Mouse (Mus musculus) liver, embryonic 13.5 days (tissue): ENCODE data around the gene Arsj. TPM values are rescaled to one million over a fixed set of nuclear protein-coding genes. Genes with fewer than 3 reads are reported as not detected.

ENCODE experiments used
- ATAC-seq: fragments of 200-750 bp; cut with Nextera tagmentation; 2 replicates; pipeline ENCODE4 v1.8.0; 2017; ENCODE audit warnings: low read depth, mild to moderate bottlenecking, moderate number of reproducible peaks, moderate library complexity
- DNase-seq: peaks from one replicate; pipeline ENCODE4 v3.0.0; 2022
- H3K27ac ChIP-seq: fragments of 300-500 bp; sonication (generic); 2 replicates; pipeline ENCODE4 v1.5.1; 2015; ENCODE audit warnings: moderate library complexity, mild to moderate bottlenecking, inconsistent platforms
- H3K27me3 ChIP-seq: fragments of 300-500 bp; sonication (generic); 2 replicates; pipeline ENCODE4 v1.6.1; 2015; ENCODE audit warnings: mild to moderate bottlenecking, inconsistent platforms
- H3K36me3 ChIP-seq: fragments of 300-500 bp; sonication (generic); 2 replicates; pipeline ENCODE4 v1.6.1; 2015; ENCODE audit warnings: mild to moderate bottlenecking, inconsistent platforms
- H3K4me1 ChIP-seq: fragments of 300-500 bp; sonication (generic); replicated peaks from 2 replicates; pipeline ENCODE4 v1.6.1; 2015; ENCODE audit warnings: inconsistent platforms
- H3K4me2 ChIP-seq: fragments of 300-500 bp; sonication (generic); 2 replicates; pipeline ENCODE4 v1.6.1; 2015; ENCODE audit warnings: inconsistent platforms, mild to moderate bottlenecking, moderate library complexity
- H3K4me3 ChIP-seq: fragments of 300-500 bp; sonication (generic); replicated peaks from 2 replicates; pipeline ENCODE4 v1.5.1; 2015; ENCODE audit warnings: mild to moderate bottlenecking, inconsistent platforms
- H3K9ac ChIP-seq: fragments of 300-500 bp; sonication (generic); 2 replicates; pipeline ENCODE4 v1.6.1; 2015; ENCODE audit warnings: mild to moderate bottlenecking, inconsistent platforms
- H3K9me3 ChIP-seq: fragments of 300-500 bp; sonication (generic); replicated peaks from 2 replicates; pipeline ENCODE4 v1.6.1; 2016; ENCODE audit warnings: inconsistent platforms
- WGBS: fragments of 180-500 bp; shearing (Covaris S2); methylation state at CpG from one replicate; pipeline ENCODE4 v1.1.7; 2015; ENCODE audit not compliant: insufficient replicate concordance; 5-methylcytosine and 5-hydroxymethylcytosine counted together
- polyA plus RNA-seq: library from polyadenylated mRNA; unstranded; fragments of >200 nt; fragmentation: Nextera tagmentation; extraction: Ambion mirVana; gene quantifications from 2 replicates; pipeline ENCODE4 v1.2.1, GENCODE M21; 2015

Gene Arsj
- polyA plus RNA-seq, 1 experiment from 2014 or later = not detected

DNA sequence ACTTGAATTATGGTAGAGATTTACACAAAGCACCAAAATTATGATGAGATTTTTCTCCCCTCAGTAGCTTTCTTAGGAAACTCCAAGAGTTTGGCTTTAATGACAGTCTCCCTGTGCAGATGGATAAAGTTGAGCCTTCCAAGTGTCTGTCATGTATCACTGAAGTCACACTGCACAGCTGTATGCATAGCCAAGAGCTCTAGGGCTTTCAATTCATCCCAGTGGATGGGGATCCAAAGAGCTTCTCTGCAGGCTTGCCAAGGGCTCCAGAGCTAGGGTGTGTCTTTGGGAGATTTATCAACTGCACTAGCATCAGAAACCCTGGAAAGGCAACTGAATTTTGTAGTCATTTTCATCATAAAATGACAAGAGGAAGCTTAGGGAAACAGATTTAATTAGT is 7.1 kb downstream of the Arsj start:
- Histone ChIP-seq H3K4me2 (no peak overlapping the region), H3K36me3 (no peaks in the 10 kb centered on the region), H3K27me3 (no peaks in the 10 kb centered on the region), H3K4me1 (no peaks in the 10 kb centered on the region), H3K9me3 (no peaks in the 10 kb centered on the region), H3K4me3 (no peak overlapping the region), H3K9ac (no peak overlapping the region), H3K27ac (no peak overlapping the region)
- DNase-seq (no peak), ATAC-seq (no peak)

DNA sequence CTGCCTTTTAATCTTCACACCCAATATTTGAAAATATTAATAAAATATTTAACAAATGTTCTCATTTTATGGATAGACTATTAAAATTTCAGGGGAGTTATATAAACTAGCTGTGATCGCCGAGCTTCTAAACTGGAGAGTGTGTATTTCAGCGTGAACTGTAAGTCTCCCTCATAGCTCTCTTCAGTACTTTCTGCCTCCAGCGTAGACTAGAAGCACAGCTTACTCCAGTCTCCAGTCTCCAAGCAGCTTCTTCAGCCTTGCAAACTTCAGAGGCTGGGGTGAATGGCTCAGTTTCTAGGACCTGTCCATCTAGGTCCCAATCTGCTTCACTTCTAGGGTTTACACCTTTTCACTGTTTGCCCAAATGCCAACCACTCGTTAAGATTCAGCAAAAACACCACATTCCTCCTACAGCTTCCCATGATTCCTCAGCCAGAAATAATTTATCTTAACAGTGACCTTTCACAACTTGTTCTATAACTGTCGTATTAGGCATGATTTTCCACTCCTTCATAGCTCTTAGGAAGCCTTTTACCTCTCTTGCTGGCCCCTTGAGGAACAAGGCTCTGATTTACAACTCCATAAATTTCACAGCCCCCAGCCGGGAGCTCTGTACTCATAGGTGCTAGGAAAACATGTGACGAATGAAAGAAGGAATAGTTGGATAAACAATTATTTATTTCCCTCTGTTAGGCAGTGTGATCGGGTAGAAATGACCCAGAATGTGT is 9.5 kb downstream of the Arsj start:
- no peak overlapping the region for H3K9ac ChIP-seq
- 60% methylated on average over 9 of the region's 9 CpGs for WGBS
- H3K36me3 ChIP-seq = no peaks in the 10 kb centered on the region
- ATAC-seq (no peak), DNase-seq (no peak)
- no peaks in the 10 kb centered on the region for H3K9me3 ChIP-seq
- no peak overlapping the region for H3K4me3 ChIP-seq
- no peaks in the 10 kb centered on the region for H3K4me1 ChIP-seq
- H3K27ac ChIP-seq = no peak overlapping the region
- H3K4me2 ChIP-seq = no peak overlapping the region
- no peaks in the 10 kb centered on the region for H3K27me3 ChIP-seq

DNA sequence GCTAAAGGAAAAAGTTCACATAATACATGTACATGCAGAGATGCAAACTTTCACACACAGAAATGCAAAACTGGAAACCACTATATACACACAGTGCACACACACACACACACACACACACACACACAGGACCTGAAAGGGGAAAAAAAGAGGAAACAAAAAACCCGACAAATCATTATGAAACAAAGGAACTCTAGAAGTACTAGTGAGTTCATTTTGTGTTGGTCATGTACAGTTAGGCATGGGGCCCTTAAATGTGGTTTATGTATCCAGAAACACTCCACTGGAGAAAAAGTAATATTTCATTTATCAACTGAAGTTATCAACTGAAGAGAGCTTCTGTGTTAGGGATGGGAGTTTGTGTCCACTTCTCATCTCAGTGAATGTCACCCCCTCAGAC is 10.2 kb downstream of the Arsj start:
- Histone ChIP-seq H3K4me3 (no peak overlapping the region), H3K4me2 (no peak overlapping the region), H3K4me1 (no peaks in the 10 kb centered on the region), H3K9ac (no peak overlapping the region), H3K36me3 (no peaks in the 10 kb centered on the region), H3K27ac (no peak overlapping the region), H3K9me3 (no peaks in the 10 kb centered on the region), H3K27me3 (no peaks in the 10 kb centered on the region)
- DNase-seq (no peak), ATAC-seq (no peak)
- WGBS = 26% methylated on average over 1 of the region's 1 CpGs

DNA sequence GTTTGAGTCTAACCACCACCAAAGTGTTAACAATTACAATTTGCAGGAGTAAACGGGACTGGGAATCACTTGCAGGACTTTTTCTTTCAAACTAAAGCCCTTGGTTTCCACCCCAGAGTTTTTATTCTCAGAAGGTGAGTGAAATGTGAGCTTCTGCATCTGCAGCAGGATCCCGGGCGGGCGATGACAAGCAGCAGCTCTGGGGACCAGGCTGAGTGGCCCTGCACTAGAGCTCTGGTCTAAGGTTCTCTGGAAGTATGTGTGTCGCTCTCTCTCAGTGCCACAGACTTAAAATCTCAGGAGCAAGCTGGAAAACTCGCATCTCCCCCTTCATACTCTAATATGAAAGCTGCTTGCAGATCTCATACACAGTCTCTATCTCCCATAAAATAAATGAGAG is 15.8 kb downstream of the Arsj start:
- Histone ChIP-seq H3K27ac (no peak overlapping the region), H3K9me3 (no peaks in the 10 kb centered on the region), H3K27me3 (no peaks in the 10 kb centered on the region), H3K4me1 (no peaks in the 10 kb centered on the region), H3K4me3 (no peak overlapping the region), H3K9ac (no peak overlapping the region), H3K4me2 (no peak overlapping the region), H3K36me3 (no peaks in the 10 kb centered on the region)
- 54% methylated on average over 6 of the region's 6 CpGs for WGBS
- DNase-seq (no peak), ATAC-seq (no peak)

DNA sequence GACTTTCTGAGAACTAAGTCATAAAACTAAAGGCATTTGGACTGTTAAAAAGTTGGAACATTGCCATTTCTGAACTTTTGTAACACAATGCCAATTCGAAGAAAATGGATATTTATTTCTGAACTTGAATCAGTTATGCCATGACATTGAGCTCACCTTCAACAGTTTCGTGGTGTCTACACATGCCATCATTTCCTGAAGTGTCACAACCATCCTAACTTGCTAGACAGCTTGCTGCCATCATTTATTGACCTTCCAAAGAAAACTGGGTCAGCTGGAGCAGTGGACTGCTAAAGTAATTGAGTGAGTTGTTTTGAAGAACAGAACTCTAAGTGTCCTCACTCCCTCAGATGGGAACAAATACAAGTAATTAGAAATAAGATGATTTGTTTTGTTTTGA is 16.2 kb downstream of the Arsj start:
- Histone ChIP-seq H3K27ac (no peak overlapping the region), H3K36me3 (no peaks in the 10 kb centered on the region), H3K4me2 (no peak overlapping the region), H3K4me1 (no peaks in the 10 kb centered on the region), H3K9me3 (no peaks in the 10 kb centered on the region), H3K27me3 (no peaks in the 10 kb centered on the region), H3K4me3 (no peak overlapping the region), H3K9ac (no peak overlapping the region)
- WGBS = 33% methylated on average over 2 of the region's 2 CpGs
- no peak for ATAC-seq
- DNase-seq = no peak

DNA sequence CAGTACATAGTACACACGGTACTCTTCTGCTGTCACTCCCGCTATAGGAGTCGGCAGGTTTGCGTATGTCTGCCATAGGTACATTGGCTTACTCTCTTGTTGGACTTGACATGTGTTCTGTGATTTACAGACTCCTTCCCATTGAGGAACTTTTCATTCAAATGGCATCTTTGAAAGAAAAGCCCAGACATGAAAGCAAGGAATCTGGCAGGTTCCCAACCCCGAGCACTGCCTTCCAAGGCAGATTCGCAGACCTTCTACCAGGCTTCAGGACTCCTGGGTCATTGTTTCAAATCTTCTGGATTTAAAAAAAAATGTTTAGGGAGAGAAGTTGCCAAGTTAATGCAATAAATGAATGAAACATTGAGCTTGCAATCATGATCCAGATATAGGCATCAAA is 19.8 kb downstream of the Arsj start:
- no peak for ATAC-seq
- Histone ChIP-seq H3K9me3 (no peaks in the 10 kb centered on the region), H3K9ac (no peak overlapping the region), H3K4me1 (no peaks in the 10 kb centered on the region), H3K4me3 (no peak overlapping the region), H3K27me3 (no peaks in the 10 kb centered on the region), H3K36me3 (no peaks in the 10 kb centered on the region), H3K4me2 (no peak overlapping the region), H3K27ac (no peak overlapping the region)
- DNase-seq = no peak
- WGBS = 84% methylated on average over 6 of the region's 6 CpGs

DNA sequence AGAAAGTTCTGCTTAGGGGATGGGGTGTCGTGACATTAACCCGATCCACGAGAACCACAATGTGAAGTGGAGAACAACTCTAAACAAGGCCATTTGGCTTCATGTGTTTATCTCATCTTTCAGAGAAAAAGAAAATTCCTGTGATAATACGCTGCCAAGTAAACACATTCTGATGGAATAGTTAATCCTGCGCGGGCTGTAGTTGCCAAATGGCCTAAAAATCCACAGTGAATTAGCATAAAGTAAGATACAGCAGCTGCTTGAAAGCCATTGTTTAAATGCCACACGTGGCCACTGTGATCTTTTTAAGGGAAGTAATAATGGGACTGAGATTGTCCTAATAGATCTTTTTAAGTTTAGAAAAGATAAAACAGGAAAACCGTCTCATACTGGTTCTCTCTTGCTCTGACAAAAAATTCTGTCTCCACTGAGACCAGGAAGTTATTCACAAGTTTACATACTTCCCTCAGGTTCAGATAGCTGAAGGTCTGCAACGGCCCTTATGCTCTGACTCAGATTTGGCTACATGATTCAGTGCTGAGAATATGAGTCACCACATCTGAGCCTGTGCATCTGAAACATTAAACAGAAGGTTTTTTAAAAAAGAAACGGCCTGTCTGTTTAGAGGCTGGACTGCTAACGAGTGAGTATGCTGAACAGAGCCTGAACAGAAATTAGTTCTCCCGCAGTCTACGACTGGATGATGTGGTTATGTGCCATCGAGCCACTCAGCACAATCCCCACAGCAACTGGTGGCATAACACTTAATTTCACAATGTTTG is 21.4 kb downstream of the Arsj start:
- WGBS = 58% methylated on average over 14 of the region's 14 CpGs
- DNase-seq (no peak), ATAC-seq (no peak)
- Histone ChIP-seq H3K9me3 (no peaks in the 10 kb centered on the region), H3K4me3 (no peak overlapping the region), H3K27me3 (no peaks in the 10 kb centered on the region), H3K36me3 (no peaks in the 10 kb centered on the region), H3K4me2 (no peak overlapping the region), H3K27ac (no peak overlapping the region), H3K4me1 (no peaks in the 10 kb centered on the region), H3K9ac (no peak overlapping the region)

DNA sequence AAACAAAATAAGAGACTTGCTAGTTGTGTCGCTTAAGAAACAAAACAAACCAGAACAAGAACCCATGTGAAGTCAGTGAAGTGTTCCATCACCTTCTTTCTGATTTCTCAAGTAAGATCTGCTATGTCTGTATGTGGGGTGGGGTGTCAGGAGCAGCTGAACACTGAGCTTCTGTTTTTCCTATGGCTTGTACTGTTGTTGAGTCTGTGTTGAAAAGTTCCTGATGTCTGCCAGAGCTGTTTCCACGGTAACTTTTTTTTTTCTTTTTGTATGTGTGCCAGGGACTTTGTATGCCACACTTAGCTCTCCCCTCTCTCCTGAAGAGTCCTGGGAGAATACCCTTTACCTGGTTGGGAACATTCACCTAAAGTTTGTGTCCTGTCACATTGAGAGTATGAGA is 34.0 kb downstream of the Arsj start:
- DNase-seq (no peak), ATAC-seq (no peak)
- no peak overlapping the region for H3K27ac ChIP-seq
- H3K4me3 ChIP-seq = no peak overlapping the region
- H3K27me3 ChIP-seq = no peaks in the 10 kb centered on the region
- 71% methylated on average over 2 of the region's 2 CpGs for WGBS
- no peaks in the 10 kb centered on the region for H3K9me3 ChIP-seq
- H3K9ac ChIP-seq = no peak overlapping the region
- no peaks in the 10 kb centered on the region for H3K36me3 ChIP-seq
- no peak overlapping the region for H3K4me2 ChIP-seq
- H3K4me1 ChIP-seq = no peaks in the 10 kb centered on the region

DNA sequence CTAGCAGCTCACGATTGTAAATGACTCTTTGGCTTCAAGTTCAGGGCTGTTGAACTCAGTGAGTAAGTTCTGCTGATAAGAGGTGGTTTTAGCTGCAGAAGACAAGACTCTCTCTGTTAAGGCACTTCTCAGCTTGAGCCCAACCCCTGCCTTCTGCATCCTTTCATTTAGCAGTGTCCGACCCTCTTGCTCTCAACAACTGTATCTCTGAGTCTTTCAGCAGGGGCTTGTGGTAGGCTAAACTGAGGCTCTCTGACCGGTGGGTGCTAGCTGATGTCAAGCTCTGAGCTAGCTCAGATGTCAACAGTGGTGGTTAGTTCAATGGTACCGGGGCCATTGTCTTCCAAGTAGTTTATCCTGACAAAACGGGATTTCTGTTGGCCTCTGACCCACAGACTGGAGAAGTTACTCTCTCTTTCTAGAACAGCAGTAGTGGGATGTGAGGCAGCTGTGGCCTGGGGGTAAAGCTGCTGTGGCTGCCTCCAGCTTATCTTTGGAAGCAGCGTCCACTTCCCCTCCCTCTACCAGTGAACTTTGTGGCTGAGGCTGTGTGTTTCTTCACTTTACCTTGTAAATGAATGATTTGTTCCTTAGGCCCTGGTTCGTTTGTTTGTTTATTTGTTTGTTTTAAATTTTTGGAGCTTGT is 34.6 kb downstream of the Arsj start:
- H3K9me3 ChIP-seq = no peaks in the 10 kb centered on the region
- ATAC-seq (no peak), DNase-seq (no peak)
- H3K36me3 ChIP-seq = no peaks in the 10 kb centered on the region
- no peaks in the 10 kb centered on the region for H3K4me1 ChIP-seq
- H3K27ac ChIP-seq = no peak overlapping the region
- no peak overlapping the region for H3K9ac ChIP-seq
- no peak overlapping the region for H3K4me3 ChIP-seq
- no peak overlapping the region for H3K4me2 ChIP-seq
- 23% methylated on average over 7 of the region's 7 CpGs for WGBS
- H3K27me3 ChIP-seq = no peaks in the 10 kb centered on the region

DNA sequence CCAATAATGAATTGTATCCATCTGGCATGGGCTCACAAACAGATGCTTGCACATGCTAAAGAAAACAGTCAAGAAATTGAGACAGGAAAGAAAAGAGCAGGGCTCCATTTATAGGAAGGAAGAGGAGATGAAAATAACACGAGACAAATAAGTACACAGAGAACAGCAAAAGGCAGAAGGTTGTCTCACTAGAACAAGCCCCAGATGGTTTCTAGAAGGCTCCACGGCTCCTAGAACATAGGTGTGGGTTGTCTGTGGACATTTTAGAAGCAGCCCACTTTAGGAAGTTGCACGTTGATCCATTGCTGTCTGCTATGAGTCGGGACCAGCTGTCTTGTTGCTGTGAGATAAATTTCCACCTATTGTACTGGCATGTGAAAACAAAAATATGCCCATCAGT is 37.2 kb downstream of the Arsj start:
- Histone ChIP-seq H3K4me2 (no peak overlapping the region), H3K27me3 (no peaks in the 10 kb centered on the region), H3K27ac (no peak overlapping the region), H3K4me1 (no peaks in the 10 kb centered on the region), H3K9ac (no peak overlapping the region), H3K4me3 (no peak overlapping the region), H3K9me3 (no peaks in the 10 kb centered on the region), H3K36me3 (no peaks in the 10 kb centered on the region)
- DNase-seq (no peak), ATAC-seq (no peak)
- 43% methylated on average over 4 of the region's 4 CpGs for WGBS

DNA sequence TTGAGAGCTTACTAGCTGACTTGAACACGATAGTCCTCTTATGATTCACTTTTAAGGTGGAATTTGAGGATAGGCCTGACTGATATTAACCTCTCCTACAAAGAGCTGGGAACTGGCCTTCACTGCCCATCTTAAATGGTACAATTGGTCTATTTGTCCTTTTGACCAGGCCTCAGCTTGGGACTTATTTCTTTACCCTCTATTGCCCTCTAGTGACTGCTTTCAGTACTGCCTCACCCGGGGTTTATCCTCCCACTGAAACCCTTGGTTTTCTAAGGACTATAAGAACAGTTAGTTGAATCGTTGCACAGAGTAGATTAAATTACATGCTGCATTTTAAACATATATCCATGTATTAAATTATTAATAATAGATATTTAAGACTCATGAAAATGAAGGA is 39.4 kb downstream of the Arsj start:
- Histone ChIP-seq H3K27ac (no peak overlapping the region), H3K4me2 (no peak overlapping the region), H3K36me3 (no peaks in the 10 kb centered on the region), H3K9ac (no peak overlapping the region), H3K4me1 (no peaks in the 10 kb centered on the region), H3K4me3 (no peak overlapping the region), H3K9me3 (no peaks in the 10 kb centered on the region), H3K27me3 (no peaks in the 10 kb centered on the region)
- ATAC-seq (no peak), DNase-seq (peak; percentile 22)
- 25% methylated on average over 3 of the region's 3 CpGs for WGBS

DNA sequence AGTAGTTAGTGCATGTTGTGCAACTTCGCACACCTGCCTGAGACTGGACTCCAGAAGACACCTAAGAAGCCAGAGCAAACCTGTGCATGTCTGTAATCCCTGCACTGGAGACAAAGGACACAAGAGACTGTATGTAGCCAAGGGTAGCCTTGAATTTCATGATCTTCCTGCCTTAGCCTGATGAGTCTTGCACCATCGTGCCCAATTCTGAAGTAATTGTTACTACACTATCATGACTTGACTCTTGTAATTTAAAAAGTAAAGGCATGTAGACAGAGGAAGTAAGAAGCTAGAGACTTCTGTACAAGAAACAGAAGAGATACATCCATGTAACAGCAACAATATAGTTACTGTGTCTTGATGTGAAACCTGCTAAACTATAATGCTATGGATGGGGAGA is 40.7 kb downstream of the Arsj start:
- DNase-seq (no peak), ATAC-seq (no peak)
- Histone ChIP-seq H3K36me3 (no peaks in the 10 kb centered on the region), H3K9ac (no peak overlapping the region), H3K9me3 (no peaks in the 10 kb centered on the region), H3K27ac (no peak overlapping the region), H3K4me3 (no peak overlapping the region), H3K4me1 (no peaks in the 10 kb centered on the region), H3K4me2 (no peak overlapping the region), H3K27me3 (no peaks in the 10 kb centered on the region)
- WGBS = 66% methylated on average over 2 of the region's 2 CpGs
